Mouse (Mus musculus) kidney, postnatal 4 days (tissue): Measurements from ENCODE around the gene Dclk3.

Source experiments
- DNase-seq, 2 experiments: peaks; one replicate each; pipeline ENCODE4 v3.0.0; 2021; ENCODE audit warnings: mixed read lengths in 2 of 2

The Dclk3 gene

GRCm38 (mm10) chr9:111491280-111491679 lies 52.4 kb downstream of the Dclk3 start:
- peak in 1 of 2 experiments; percentile 17 for DNase-seq

DNA sequence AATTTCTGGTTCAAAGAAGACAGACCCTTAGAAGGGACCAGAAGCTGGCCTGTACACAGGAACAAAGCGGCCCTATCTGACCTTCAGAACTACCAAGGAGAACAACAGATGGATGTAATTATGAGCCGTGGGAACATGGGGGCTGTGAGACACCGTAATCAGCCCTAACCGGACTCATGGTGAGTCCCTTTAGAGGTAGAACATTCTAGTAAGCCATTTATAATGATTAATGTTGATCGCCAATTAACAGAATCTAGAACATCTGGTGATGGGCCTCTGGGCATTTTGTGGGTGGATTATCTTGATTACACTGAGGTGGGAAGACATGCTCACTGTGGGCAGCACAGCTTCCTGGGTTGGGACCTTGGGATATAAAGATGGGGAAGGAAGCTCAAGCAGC lies 54.6 kb downstream of the Dclk3 start:
- no peak for DNase-seq

DNA sequence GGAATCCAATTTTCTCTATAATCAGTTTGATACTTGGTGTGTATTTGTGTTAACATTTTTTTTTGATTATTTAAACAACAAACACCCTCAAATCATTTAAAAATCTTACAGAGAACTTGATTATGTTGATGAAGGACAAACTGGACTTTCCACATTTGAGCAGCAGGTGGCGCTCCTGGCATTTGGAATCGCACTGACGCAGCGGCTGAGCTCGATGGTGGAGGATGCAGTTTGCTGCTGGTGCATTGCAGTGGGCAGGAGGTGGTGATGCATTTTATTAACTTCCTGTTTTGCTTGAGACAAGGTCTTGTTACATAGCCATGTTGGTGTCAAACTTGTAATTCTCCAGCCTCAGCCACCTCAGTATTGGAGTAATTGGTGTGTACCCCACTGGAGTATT lies 56.7 kb downstream of the Dclk3 start:
- peak; percentile 87 to 90 for DNase-seq

DNA sequence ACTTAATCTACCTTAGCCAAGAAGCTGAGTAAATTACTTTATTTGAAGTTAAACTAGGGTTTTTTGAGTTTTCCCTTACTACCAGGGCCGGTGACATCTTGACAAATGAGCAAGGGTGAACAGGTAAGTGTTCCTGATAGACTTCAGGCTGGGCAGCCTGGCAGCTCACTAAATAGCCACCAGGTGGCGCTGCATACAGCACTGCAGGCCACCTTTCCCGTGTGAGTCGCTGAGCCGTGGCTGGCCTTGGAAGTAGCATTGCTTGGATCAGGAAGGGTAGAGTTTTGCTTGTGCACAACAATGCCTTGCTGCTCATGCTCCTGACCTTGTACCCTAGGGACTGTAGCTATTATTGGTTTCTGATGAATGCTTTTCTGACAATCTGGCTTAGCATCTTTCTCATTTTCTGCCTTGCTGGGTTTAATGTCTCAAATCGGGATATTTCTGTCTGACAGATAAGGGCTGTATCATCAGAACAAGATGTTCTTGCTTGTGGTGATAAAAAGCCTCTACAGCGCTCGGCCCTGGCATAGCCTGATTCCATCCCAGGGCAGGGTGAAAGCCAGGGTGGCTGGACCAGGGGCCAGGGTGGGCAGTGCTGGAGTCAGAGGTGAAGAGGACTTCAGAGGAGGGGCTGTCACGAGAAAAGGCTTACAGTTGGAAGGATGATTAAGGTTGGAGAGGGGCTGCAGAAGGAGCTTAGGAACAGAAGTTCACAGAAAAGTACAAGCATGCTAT lies 58.4 kb downstream of the Dclk3 start:
- DNase-seq, result peak; percentile 85 to 87

DNA sequence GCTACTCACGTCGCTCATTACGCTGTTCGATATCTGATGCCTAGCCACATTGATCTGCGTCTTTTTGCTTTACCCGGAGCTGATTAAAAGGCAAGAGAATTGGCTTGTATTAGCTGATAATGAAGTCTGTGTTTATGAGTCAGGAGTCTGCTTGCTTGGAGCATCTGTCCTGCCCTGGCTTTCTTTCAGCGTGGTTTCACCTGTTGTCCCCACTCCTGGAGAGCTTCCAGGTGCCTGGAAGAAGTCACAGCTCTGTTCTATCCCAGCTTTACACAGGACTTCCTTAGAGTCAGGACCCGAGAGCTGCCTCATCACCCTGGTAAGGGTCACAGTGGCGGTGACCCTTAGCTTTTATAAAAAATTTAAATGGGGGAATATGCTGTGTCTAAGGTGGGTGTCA lies 61.3 kb downstream of the Dclk3 start:
- no peak for DNase-seq

DNA sequence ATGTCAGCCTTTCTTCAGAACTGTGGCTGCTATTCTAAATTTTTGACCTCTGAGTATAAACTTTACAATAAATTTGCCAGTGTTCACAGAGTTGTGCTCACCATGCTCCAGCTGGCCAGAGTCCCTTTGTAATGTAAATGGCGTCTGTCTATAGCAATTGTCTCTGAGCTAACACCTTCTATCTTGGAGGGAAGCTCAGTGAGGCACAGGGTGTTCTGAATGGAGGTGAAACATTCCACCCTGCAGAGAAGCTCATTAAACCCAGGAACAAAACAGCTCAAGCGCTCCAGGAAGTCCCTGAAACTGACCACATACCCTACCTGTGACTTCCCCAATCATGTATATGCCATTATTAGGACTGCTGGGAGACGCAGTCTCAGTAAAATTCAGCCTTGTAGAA lies 67.2 kb downstream of the Dclk3 start:
- DNase-seq, result no peak

- DNase-seq, result no peak
These were observed 75.9 kb downstream of the Dclk3 start for GRCm38 (mm10) chr9:111514586-111515473.

GRCm38 (mm10) chr9:111515536-111515935 lies 76.7 kb downstream of the Dclk3 start:
- no peak for DNase-seq

GRCm38 (mm10) chr9:111522226-111522625 lies 83.3 kb downstream of the Dclk3 start:
- DNase-seq, result no peak

GRCm38 (mm10) chr9:111523111-111523510 lies 84.2 kb downstream of the Dclk3 start:
- DNase-seq, result no peak

- DNase-seq, result no peak
These were observed 85.0 kb downstream of the Dclk3 start for GRCm38 (mm10) chr9:111523871-111524270.

DNA sequence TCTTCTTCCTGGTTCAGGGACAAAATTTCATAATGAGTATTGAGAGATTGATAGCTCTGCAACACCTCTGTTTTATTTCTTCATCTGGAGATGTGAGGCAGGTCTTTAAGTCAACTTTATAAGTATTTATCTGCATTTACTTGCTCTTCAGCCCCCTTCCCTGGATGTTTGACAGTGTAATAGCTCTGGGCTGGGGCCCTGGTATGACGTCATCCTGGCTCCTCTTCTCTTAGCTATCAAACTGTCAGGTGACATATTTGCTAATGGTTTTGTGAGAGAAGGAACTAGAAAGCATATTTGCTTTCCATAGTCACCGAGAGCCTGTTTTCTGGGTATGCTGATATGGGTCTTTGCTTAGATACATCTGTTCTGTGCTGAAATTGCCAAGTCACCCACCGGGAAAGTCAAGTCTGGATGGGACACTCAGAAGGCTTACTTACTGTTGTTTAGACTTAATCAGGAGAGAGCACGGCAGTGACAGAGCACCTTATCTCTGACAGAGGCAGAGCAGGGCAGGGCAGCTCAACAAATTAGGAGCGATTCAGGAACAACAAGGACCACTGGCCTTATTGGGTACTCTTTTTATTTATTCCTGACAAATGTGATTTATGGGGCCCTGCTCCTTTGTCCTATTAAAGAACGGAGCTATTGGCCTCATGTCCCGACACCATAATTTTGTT lies 96.0 kb downstream of the Dclk3 start:
- no peak for DNase-seq

DNA sequence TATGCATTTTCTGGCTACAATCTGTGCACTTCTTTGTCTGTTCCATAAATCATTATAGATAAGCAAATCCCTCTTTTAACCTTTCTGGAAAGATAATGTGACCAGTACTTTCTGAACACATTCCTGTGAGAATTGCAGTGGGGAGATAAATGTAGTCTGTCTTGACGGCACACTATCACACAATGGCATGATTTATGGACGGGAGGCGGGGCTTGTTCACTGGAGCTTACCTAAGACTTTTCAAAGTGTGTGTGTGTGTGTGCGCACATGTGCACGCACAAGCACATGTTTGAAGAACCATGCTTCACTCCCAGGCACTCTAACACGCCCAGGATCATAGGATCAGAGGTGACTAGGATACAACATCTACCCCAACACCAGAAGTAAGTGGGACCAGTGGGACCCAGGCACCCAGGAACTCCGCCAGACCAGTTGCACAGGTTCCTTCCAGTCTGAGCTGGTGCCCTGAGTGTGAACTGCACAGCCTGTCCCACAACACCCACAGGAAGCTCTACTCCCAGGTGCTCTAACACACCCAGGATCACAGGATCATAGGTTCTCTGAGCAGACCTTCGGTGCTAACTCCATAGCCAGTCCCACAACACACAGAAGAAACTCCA lies 96.7 kb downstream of the Dclk3 start:
- no peak for DNase-seq
